Mouse (Mus musculus) right cerebral cortex, adult 18-20 months (tissue): Measurements from ENCODE around the gene Kif1b.

Experiments used
- DNase-seq: peaks from one replicate; pipeline ENCODE4 v3.0.0; 2022; ENCODE audit warnings: mixed read lengths

The Kif1b gene

GRCm38 (mm10) chr4:149307596-149308490, at the start of gene Kif1b:
TSS of gene Kif1b (minus strand) at chr4:149307693.
- peak; percentile 98 for DNase-seq

DNA sequence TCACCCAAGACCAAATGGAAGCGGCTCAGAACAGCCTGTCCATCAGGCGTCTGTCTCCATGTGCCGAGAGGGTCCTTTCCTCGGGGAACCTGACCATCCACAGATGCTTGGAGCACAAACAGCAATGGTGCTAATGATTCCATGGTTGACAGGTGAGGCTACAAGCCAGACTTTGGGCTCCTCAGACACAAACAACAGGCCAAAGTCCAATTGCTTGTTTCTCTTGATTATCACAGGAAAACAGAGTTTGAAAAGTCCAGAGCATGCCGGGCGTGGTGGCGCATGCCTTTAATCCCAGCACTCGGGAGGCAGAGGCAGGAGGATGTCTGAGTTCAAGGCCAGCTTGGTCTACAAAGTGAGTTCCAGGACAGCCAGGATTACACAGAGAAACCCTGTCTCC, 47.2 kb upstream of the Kif1b start:
- no peak for DNase-seq

- no peak for DNase-seq
Observed at GRCm38 (mm10) chr4:149351596-149352150, 44.2 kb upstream of the Kif1b start.

GRCm38 (mm10) chr4:149348963-149349362, 41.5 kb upstream of the Kif1b start:
- no peak for DNase-seq

- DNase-seq: no peak
Observed at GRCm38 (mm10) chr4:149345873-149346272, 38.4 kb upstream of the Kif1b start.

- DNase-seq: no peak
Observed at GRCm38 (mm10) chr4:149344311-149344710, 36.8 kb upstream of the Kif1b start.

DNA sequence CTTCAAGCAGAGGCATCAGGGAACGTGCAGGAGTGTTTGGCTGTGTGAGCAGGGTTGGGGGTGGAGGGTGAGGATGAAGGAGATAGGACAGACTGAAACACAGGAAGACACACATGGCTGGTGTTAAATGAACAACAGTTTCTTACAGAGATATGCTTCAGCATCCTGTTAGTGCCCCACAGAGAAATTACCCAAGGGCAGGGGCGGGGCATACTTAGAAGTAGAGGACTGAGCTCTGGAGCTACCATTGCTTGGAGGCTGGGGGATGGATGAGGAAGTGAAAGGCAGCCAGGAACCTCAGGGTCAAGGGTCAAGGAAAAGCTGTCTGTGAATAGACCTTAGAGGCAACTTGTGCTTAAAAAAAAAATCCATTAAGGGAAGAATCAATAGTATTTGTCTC, 33.2 kb upstream of the Kif1b start:
- no peak for DNase-seq

GRCm38 (mm10) chr4:149339426-149340214, 32.1 kb upstream of the Kif1b start:
- no peak for DNase-seq

- DNase-seq: peak; percentile 57
Observed at GRCm38 (mm10) chr4:149338137-149338536, 30.6 kb upstream of the Kif1b start.

DNA sequence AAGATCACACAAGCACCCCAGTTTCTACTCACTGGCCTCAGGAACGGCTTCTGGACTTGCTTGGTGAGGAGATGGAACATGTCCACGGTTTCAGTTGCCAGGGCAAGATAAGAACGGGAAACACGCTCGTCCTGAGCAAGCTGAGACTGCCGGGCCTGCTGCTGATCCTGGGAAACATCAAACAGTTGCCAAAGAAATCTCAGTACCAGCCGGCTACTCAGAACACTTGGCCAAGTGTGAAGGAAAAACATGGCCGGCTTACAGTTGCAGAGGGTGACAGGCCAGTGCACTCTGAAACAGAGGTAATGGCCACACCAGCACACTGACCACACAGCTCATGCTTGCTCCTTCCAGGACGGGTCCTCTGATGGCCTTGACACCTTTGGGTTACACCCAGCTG, 29.9 kb upstream of the Kif1b start:
- DNase-seq: no peak

DNA sequence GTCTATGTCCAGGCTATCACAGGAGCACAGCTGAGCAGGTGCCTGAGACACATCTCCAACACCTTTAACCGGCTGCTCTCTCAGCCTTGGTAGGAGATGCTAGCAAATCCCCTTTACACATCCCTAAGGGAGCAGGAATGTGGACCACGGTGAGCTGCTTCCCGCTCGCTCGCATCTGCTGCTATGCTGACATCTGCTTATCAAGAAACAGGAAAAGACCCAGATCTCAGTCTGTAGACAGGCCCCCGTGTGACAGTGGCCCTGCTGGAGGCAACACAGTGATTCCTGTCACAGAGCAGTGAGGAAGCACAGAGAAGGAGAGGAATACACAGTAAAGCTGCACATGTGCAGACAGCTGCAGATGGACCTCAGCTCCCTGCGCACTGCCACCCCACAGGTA, 28.8 kb upstream of the Kif1b start:
- DNase-seq: no peak

DNA sequence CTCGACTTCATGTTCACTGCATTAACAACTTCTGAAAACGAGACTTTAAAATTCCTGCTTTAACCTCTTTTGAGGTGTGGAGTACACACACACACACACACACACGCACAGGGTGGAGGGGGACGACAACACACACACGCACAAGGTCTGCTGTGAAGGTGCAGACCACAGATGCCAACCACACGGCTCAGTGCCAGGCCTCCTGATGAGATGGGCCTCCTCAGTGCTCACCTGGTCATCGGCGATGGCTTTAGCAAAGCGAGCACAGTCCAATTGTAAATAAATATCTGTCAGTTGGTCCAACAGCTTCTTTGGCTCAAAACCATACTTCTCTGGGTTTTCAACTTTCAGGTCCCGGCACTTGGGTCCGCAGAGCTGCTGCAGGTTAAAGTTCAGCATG, 27.4 kb upstream of the Kif1b start:
- DNase-seq: no peak

GRCm38 (mm10) chr4:149332726-149333125, 25.2 kb upstream of the Kif1b start:
- DNase-seq: no peak

DNA sequence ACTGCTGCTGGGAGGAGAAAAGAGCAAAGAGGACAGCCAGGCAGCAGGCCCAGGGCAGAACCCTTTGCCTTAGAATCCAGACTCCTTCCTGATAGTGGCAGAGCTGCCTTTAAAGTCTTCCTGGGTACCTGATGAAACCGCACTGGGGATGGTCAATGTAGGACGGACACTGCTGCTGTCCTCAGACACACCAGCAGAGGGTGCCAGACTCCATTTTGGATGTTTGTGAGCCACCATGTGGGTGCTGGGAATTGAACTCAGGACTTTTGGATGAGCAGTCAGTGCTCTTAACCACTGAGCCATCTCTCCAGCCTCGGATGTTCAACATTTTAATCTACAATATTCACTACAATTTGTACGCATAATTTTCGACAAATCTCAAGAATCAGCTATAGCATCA, 23.0 kb upstream of the Kif1b start:
- no peak for DNase-seq

- no peak for DNase-seq
Observed at GRCm38 (mm10) chr4:149328735-149329134, 21.2 kb upstream of the Kif1b start.

DNA sequence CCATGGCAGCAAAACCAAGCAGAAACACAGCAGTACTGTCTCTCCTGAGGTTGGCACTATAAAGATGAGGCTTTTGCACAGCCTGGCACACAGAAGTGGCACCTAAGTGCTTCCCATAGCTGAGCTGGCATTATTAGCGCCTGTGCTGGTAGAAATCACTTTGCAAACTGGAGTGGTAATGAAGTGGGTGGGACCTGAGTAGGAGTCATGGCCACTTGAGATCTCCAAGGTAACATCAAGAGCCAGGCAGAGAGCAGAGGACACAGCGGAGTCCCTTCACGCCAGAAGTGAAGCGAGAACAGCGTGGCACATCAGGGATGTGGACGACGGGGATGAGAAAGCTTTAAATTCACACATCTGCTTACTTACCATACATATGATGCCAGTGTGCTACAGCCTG, 19.8 kb upstream of the Kif1b start:
- DNase-seq: no peak

GRCm38 (mm10) chr4:149325411-149326162, 18.1 kb upstream of the Kif1b start:
- no peak for DNase-seq

DNA sequence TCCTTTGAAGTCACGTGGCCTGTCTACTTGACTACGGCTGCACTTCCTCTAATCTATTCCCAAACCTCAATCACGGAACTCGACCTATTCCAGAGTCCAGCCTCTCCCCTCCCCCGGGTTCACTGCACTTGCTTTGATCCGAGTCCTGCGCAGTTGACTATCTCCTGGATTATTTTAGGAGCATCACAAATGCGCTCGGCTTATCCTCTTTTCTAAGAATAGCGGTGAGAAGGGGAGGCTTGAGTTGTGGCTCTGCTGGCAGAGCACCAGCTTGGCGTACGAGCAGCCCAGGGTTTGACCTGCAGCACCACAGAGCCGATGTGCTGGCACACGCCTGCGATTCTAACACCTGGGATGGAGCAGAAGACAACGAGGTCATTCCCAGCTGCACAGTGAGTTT, 16.2 kb upstream of the Kif1b start:
- DNase-seq: no peak

DNA sequence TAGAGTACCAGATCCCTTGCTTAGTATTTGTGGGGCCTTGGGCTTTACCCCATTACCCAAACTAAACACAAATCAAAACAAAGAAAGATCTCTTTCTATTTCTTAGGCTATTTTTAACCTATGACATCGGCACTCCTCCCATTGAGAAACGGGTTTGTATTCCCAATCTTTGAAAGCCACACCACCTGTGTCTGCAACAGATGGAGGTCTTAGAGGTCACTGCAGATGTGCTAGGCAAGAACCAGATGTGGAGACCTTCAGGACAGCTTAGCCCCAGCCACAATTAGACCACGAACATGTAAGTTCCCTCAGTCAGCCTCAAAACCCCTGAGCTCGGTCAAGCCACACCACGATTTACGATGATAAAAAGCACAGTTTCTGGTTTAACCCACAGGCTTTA, 15.2 kb upstream of the Kif1b start:
- DNase-seq: no peak

- DNase-seq: no peak
Observed at GRCm38 (mm10) chr4:149322286-149322685, 14.8 kb upstream of the Kif1b start.

- DNase-seq: peak; percentile 61
Observed at GRCm38 (mm10) chr4:149319088-149319487, 11.6 kb upstream of the Kif1b start.

- peak; percentile 35 for DNase-seq
Observed at GRCm38 (mm10) chr4:149317387-149317786, 9.9 kb upstream of the Kif1b start.

DNA sequence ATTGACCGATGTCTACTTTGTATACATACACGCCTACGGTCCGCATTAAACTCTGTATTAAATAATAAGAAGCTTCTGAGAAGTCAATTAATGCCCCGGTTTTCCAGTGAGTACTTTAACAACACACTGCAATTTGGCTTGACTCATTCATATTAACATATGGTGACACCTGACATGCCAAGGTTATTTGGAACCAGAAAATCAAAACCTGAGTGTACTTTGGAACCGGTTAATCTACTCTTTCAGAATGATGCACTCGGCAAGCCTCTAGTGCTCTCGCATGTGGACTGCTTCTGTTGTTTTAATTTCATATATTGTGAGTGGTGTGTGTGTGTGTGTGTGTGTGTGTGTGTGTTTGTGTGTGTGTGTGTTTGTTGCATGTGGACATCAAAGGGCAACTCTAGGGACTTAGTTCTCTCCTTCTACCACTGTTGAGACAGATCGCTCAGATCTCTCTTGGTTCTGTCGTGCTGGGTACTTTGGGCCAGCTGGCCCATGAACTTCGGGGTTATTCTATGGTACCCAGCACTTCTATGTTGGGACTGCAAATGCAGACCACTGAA, 6.9 kb upstream of the Kif1b start:
- no peak for DNase-seq
